Mouse (Mus musculus) intestine, embryonic 16.5 days (tissue): ENCODE results near the gene Gm45337. TPM values are rescaled to one million over a fixed set of nuclear protein-coding genes. Genes with fewer than 3 reads are reported as not detected.

Source experiments
- polyA plus RNA-seq: library from polyadenylated mRNA; unstranded; fragments of >200 nt; fragmentation: Nextera tagmentation; extraction: Ambion mirVana; gene quantifications from 2 replicates; pipeline ENCODE4 v1.2.1, GENCODE M21; 2015

Gm45337 gene
- polyA plus RNA-seq, 1 experiment from 2014 or later, result not detected

Other genes with a start within 250 kb of the Gm45337 start
- 51.1 and 55.5 TPM in 2 replicates for gene Tollip, start 226.1 kb downstream of the Gm45337 start, polyA plus RNA-seq
- 0.98 and 1.3 TPM in 2 replicates for gene Brsk2, start 194.9 kb downstream of the Gm45337 start, polyA plus RNA-seq
- 57.8 and 64.4 TPM in 2 replicates for gene Mob2, start 83.5 kb downstream of the Gm45337 start, polyA plus RNA-seq
- gene Dusp8, start 48.8 kb downstream of the Gm45337 start, polyA plus RNA-seq, result 4.8 and 5.6 TPM in 2 replicates
- not detected in 2 replicates for gene Gm45618, start 23.9 kb downstream of the Gm45337 start, polyA plus RNA-seq
- not detected in 2 replicates for gene Gm39115, start 8.6 kb downstream of the Gm45337 start, polyA plus RNA-seq
- not detected in 2 replicates for gene Gm29735, start 12.5 kb upstream of the Gm45337 start, polyA plus RNA-seq
- gene Gm4553, start 21.1 kb upstream of the Gm45337 start, polyA plus RNA-seq, result not detected in 2 replicates
- gene Krtap5-2, start 31.4 kb upstream of the Gm45337 start, polyA plus RNA-seq, result not detected in 2 replicates
- not detected in 2 replicates for gene Gm10153, start 45.8 kb upstream of the Gm45337 start, polyA plus RNA-seq
- gene Krtap5-3, start 56.8 kb upstream of the Gm45337 start, polyA plus RNA-seq, result not detected in 2 replicates
- not detected in 2 replicates for gene Gm7579, start 67.3 kb upstream of the Gm45337 start, polyA plus RNA-seq
- not detected in 2 replicates for gene Krtap5-5, start 85.4 kb upstream of the Gm45337 start, polyA plus RNA-seq
- gene Gm40460, start 96.5 kb upstream of the Gm45337 start, polyA plus RNA-seq, result not detected in 2 replicates
- not detected in 2 replicates for gene Gm2431, start 113.7 kb upstream of the Gm45337 start, polyA plus RNA-seq
- gene Gm4559, start 129.8 kb upstream of the Gm45337 start, polyA plus RNA-seq, result not detected in 2 replicates
- gene Krtap5-1, start 152.5 kb upstream of the Gm45337 start, polyA plus RNA-seq, result not detected in 2 replicates
- not detected in 2 replicates for gene Krtap5-4, start 158.9 kb upstream of the Gm45337 start, polyA plus RNA-seq
- gene Ifitm10, start 229.1 kb upstream of the Gm45337 start, polyA plus RNA-seq, result 1.8 and 2.4 TPM in 2 replicates
- gene Gm49369, start 238.1 kb upstream of the Gm45337 start, polyA plus RNA-seq, result 0.43 and 2.3 TPM in 2 replicates
- gene Ctsd, start 243.4 kb upstream of the Gm45337 start, polyA plus RNA-seq, result 395 and 444 TPM in 2 replicates